Mouse (Mus musculus) v-Abl transformed pro-B cells (cell line): ENCODE measurements around the gene Ccl1.

Experiments used
- in situ Hi-C, 2 experiments: fragments of 400-800 bp; cut with MboI; formaldehyde crosslinking; loops; one replicate each; pipeline ENCODE4 v1.15.1; 2025; ENCODE audit not compliant: unreplicated experiment in 2 of 2

Ccl1 gene

DNA sequence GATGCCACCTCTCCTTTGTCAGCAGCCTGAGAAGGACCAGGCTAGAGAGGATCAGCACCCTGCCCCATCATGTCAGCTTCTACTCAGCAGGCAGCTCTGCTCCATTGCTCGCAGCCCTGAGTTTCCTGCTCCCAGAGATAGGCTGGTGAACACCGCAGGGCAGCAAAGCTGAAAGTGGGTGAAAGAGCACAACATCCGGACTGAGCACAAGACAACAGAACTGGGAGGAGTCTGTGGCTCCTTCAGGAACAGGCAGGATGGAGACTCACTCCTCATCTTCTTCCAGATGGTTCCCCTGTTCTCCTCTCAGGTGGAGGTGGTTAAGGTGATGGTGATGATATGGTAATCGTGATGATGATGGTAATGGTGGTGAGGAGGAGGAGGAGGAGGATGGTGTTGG, at the start of gene Ccl1:
TSS of gene Ccl1 (minus strand) at position 101 of the 400 bp plus-strand sequence.
- in situ Hi-C loops, result no loop called here

DNA sequence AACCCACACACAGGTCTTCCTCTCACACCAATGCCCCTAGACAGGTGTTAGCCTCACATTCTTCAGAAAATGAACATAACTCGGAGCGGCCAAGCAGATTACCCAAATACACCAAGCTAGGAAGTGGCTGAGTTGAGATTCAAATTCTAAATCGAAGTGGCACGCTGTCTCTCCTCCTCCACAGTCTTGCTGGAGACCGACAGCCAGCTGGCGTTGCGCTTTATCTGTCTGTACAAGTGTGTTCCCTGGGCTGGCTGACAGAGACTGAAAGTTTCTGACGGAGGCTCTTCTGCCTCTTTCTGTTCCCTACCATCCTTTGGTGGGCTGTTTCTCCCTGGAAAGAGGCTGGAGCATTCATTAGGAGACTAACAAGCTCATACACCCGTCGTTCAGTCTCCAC, 45.5 kb upstream of the Ccl1 start:
- in situ Hi-C loops, result loop anchor here in 1 of 2 experiments (5.0 kb wide), 1 partner anchor 71 kb away; no protein-coding TSS in a partner anchor

GRCm38 (mm10) chr11:82340900-82341299, 35.4 kb upstream of the Ccl1 start:
- in situ Hi-C loops, result no loop called here

- in situ Hi-C loops, result no loop called here
These were observed 34.9 kb upstream of the Ccl1 start for GRCm38 (mm10) chr11:82340416-82340815.

- in situ Hi-C loops, result no loop called here
These were observed 34.5 kb upstream of the Ccl1 start for GRCm38 (mm10) chr11:82339921-82340401.

DNA sequence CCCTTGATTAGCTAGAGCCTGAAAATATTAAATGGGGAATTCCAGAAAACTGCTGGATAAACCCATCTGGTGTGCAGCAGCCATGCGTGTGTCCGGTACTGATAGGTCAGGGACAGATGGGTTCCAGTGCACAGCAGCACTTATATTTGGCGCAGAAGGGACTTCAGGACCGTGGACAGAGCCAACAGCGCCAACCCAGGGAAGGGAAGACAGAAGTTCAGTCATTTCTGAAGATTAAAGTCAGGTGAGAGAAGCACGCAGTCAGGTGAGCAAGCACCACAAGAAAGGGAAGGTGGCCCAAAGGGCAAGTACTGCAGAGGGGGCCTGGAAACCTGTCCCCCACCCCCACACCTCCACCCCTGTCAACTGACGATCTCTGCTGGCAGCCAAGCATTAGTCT, 7.7 kb upstream of the Ccl1 start:
- in situ Hi-C loops, result no loop called here

DNA sequence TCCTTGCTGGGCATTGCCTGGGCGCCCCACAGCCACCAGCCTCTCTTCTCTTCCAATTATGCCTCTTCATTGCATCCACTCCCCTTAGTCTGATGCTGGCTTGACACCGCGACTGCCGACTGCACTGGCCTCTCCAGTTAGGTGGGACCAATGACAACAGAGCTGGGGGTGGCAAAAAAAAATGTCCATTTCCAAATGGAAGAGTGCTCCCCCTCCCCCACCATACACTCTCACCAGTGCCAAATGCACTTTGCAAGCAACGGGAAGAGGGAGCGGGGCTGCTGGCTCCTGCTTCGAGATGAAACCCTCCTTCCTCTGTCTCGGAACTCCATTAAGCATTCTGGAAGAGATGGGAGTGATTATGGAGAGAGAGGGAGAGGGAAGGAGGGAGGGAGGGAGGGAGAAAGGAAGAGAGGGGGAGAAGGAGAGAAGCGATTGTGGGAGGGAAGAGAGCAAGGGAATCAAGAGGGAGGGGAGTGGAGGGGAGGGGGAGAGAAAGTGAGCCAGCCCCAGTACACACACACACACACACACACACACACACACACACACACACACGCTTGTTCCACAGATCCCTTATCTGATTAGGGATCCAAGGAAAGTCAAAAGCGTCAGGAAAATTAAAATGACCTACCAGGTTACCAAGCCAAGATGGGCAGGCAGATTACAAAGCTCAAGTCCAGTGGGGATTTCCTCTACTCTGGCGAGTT, 5.0 kb upstream of the Ccl1 start:
- in situ Hi-C loops, result no loop called here

DNA sequence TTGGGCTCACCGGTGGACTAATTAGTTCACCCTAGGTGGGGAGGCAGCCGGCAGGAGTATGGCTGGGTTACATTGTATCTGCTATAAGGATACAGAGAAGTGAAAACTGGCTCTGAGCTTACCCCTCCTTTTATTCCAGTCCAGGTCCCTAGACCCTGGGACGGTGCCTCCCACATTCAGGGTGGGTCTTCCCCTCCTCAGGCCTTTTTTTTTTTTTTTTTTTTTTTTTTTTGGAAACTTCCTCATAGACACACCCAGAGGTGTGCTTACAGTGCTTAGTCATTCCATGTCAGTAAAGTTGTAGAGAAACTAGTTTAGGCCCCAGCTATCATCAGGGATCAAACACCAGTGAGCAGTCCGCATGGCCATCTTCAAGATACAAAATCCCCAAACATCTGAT, 7.6 kb downstream of the Ccl1 start:
- in situ Hi-C loops, result no loop called here

DNA sequence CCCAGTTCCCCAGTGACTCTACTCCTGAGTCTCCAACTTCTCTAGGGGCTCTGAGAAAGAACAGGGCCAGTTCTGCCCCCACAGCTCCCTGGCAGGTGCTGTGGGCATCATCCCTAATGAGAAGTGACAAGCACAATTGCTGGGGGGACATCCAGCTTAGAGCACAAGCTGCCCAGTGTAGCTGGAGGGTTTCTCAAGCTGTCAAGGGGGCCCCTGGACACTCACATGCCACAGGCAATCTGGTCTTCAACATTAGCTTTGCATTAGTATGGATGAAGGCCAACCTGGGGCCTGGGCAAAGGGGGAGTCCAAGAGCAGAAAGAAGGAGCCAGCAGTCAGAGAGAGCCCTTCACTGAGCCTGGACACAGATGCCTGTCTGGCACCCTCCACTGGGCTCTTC, 14.6 kb downstream of the Ccl1 start:
- in situ Hi-C loops, result no loop called here

DNA sequence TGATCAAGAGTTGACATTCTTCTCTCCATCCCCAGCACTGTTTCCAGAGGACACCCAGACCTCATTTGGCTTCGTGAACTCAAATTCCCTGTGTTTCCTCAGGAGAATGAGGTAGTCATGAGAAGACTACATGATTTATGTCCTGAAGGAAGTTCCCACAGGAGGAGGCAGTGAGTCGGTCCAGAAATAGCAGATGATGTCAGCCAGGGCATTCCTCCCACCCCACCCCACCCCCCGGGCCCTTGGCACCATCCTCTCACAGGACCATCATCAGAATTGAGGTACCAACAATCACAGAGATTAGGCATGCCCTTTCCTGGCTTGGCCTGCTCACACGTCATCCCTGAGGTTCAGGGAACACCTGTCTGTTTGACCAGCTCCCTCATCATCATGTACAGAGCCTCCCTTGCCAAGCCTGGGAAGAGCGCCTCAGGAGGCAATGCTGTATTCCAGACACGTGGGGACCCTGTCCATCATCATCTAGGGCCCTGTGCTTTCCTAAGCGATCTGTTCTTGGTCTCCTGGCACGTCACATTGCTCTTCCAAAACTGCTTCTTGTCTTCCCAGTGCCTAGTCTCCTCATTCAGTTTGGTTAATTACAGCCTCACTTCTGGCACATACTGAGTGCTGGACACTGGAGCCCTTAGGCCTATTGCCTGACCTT, 31.2 kb downstream of the Ccl1 start:
- in situ Hi-C loops, result no loop called here

GRCm38 (mm10) chr11:82259131-82259530, 46.4 kb downstream of the Ccl1 start:
- in situ Hi-C loops, result loop anchor here (5.0 kb wide), 3 partner anchors 138 to 353 kb away; no protein-coding TSS in a partner anchor

DNA sequence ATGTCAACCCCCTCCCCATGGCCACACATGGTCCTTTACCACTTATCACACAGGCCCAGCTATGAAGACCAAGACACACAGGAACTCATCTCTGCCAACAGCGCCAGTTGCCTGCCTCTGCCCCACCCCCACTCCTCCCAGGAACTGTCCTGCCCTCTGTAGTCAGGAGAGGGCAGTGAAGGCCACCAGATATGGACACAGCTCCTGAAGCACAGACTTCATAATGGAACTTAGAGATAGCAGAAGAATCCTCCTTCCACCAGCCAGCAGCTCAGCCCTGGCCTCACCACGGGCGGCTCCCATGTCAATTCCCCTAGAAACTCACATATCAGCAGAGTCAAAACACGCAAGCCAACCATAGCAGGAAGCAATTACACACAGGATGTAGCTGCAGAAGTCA, 49.9 kb downstream of the Ccl1 start:
- in situ Hi-C loops, result loop anchor here (5.0 kb wide), 3 partner anchors 142 to 357 kb away; no protein-coding TSS in a partner anchor

- in situ Hi-C loops, result loop anchor here in 1 of 2 experiments (5.0 kb wide), 1 partner anchor 319 kb away; no protein-coding TSS in a partner anchor
These were observed 52.1 kb downstream of the Ccl1 start for GRCm38 (mm10) chr11:82253421-82253820.

GRCm38 (mm10) chr11:82251251-82251650, 54.2 kb downstream of the Ccl1 start:
- in situ Hi-C loops, result loop anchor here in 1 of 2 experiments (5.0 kb wide), 1 partner anchor 321 kb away; no protein-coding TSS in a partner anchor

GRCm38 (mm10) chr11:82249945-82250344, 55.5 kb downstream of the Ccl1 start:
- in situ Hi-C loops, result loop anchor here in 1 of 2 experiments (5.0 to 25.0 kb wide), 2 partner anchors 322 to 937 kb away; partner anchors contain the start of genes Slfn3 and Slfn4

DNA sequence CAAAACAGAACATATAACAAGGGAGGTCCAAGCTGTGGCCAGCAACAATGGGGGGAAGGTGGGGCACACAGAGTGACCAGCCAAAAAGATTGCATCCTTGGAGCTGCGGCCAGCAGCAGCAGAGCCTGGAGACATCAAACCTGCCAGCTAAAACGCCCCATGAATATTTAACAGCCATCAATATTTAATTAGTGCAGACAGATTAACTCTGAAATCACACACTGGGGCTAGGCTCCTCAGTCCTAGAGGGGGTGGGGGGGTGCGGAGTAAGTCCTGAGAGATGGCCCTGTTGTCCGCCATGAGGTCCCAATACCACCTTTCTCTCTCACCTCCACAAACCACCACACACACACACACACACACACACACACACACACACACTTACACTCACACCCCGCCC, 68.1 kb downstream of the Ccl1 start:
- in situ Hi-C loops, result loop anchor here (5.0 to 25.0 kb wide), 6 partner anchors 380 to 950 kb away; partner anchors contain the start of genes Slfn3 (in 1 of the 2) and Slfn4 (in 1 of the 2)

- in situ Hi-C loops, result loop anchor here (5.0 to 25.0 kb wide), 6 partner anchors 382 to 952 kb away; partner anchors contain the start of genes Slfn3 (in 1 of the 2) and Slfn4 (in 1 of the 2)
These were observed 69.8 kb downstream of the Ccl1 start for GRCm38 (mm10) chr11:82235551-82236207.

DNA sequence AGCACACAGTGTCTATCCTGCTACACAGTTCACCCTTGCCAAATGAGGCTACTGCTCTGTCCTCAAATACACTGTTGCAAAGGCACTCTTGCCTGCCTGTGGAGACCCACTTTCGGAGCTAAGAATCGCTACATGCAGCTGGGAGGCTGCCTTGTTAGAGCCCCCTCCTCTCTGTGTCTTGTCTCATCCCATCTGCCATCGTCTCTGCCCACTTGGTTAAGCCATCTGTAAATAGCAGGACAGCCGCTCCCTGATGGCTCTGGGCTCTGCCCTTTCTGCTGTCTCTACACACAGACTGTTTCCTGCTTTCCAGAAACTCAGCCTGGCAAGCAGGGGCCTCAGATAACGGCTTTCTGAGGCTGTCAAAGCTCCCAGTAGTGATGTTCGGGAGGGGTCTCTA, 71.5 kb downstream of the Ccl1 start:
- in situ Hi-C loops, result loop anchor here (5.0 to 25.0 kb wide), 7 partner anchors 448 to 953 kb away; partner anchors contain the start of genes Slfn3 (in 1 of the 2) and Slfn4 (in 1 of the 2)

GRCm38 (mm10) chr11:82226976-82227375, 78.5 kb downstream of the Ccl1 start:
- in situ Hi-C loops, result loop anchor here in 1 of 2 experiments (25.0 kb wide), 1 partner anchor 960 kb away; the partner anchor contains the start of genes Slfn3 and Slfn4

- in situ Hi-C loops, result loop anchor here in 1 of 2 experiments (25.0 kb wide), 1 partner anchor 961 kb away; the partner anchor contains the start of genes Slfn3 and Slfn4
These were observed 79.6 kb downstream of the Ccl1 start for GRCm38 (mm10) chr11:82225936-82226335.
